Mouse (Mus musculus) small intestine, adult 2 months (tissue): ENCODE measurements around the gene Tnpo3. TPM values are rescaled to one million over a fixed set of nuclear protein-coding genes. Genes with fewer than 3 reads are reported as not detected.

Source experiments
- H3K27ac ChIP-seq: fragments of 200-500 bp; 2 replicates; pipeline ENCODE4 v1.5.1; 2012; ENCODE audit warnings: low read depth, low read length, control low read depth, inconsistent platforms; ENCODE audit not compliant: insufficient read depth
- H3K27me3 ChIP-seq: fragments of 200-500 bp; 2 replicates; pipeline ENCODE4 v1.6.1; 2012; ENCODE audit warnings: mild to moderate bottlenecking, moderate library complexity, low read length, inconsistent platforms; ENCODE audit not compliant: control insufficient read depth, insufficient read depth
- H3K36me3 ChIP-seq: fragments of 200-500 bp; 2 replicates; pipeline ENCODE4 v1.6.1; 2012; ENCODE audit warnings: mild to moderate bottlenecking, low read length, control low read depth, inconsistent platforms; ENCODE audit not compliant: control insufficient read depth, insufficient read depth
- H3K4me1 ChIP-seq: fragments of 200-500 bp; 2 replicates; pipeline ENCODE4 v1.6.1; 2012; ENCODE audit warnings: low read length, inconsistent platforms, mixed read lengths; ENCODE audit not compliant: control insufficient read depth, insufficient read depth, insufficient read length
- H3K4me3 ChIP-seq: fragments of 200-500 bp; 2 replicates; pipeline ENCODE4 v1.5.1; 2012; ENCODE audit warnings: low read depth, mild to moderate bottlenecking, control low read depth, inconsistent platforms, low read length, moderate library complexity
- CTCF ChIP-seq: fragments of 200-500 bp; IDR thresholded peaks from 2 replicates; pipeline ENCODE4 v1.5.1; 2012; ENCODE audit warnings: low read depth, mild to moderate bottlenecking, control low read depth, inconsistent platforms, low read length, moderate library complexity, mixed read lengths; ENCODE audit not compliant: insufficient replicate concordance, insufficient read length; ENCODE audit errors: extremely low read depth
- POLR2A ChIP-seq: fragments of 200-500 bp; IDR thresholded peaks from 2 replicates; pipeline ENCODE4 v1.6.1; 2012; ENCODE audit warnings: low read depth, mild to moderate bottlenecking, control low read depth, inconsistent platforms, low read length, moderate library complexity
- whole genome bisulfite sequencing: fragments of 180-500 bp; shearing (Covaris S2); methylation state at CpG from one replicate; pipeline ENCODE4 v1.1.7; 2018; 5-methylcytosine and 5-hydroxymethylcytosine counted together
- polyA plus RNA-seq: library from polyadenylated mRNA; depleted of rRNA; stranded (reverse); fragments of >200 nt; gene quantifications from 2 replicates; pipeline ENCODE4 v1.2.3, GENCODE M21; 2012

Gene Tnpo3
- polyA plus RNA-seq, 1 experiment = 16.9 TPM

GRCm38 (mm10) chr6:29513284-29513683, 96.4 kb downstream of the Tnpo3 start:
- WGBS = 2% methylated on average over 11 of the region's 11 CpGs
- TF ChIP-seq CTCF = no peak
- no peak for TF ChIP-seq POLR2A
- Histone ChIP-seq H3K36me3 (no peaks in the 10 kb centered on the region), H3K4me3 (peak overlapping the region; percentile 38), H3K27ac (no peak overlapping the region), H3K27me3 (0 out of 2 replicates have a peak, but pooled peaks cover under 1% of the 10 kb centered on the region), H3K4me1 (peaks cover 2% of the 10 kb centered on the region; the same call in 1 of the 2 replicates)

DNA sequence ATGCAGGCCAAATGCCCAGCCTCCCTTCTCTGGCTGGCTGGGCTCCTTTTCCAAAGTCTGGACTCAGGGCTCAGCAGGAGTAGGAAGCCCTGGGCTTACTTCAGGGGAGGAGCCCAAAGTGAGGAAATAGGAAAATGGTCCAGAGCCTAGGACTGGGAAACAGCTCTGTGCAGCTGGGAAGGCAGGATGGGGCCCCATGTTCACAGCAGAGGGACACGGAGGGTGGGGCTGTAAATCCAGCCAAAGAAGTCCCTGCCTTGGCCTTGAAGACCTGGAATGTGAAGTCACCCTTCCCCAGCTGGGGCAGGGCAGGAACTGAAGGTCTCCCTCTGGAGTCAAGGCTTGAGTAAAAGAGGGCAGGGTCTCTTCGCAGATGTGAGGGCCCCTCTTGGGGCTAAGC, 100.6 kb downstream of the Tnpo3 start:
- TF ChIP-seq POLR2A (no peak), CTCF (no peak)
- Histone ChIP-seq H3K27ac (no peak overlapping the region), H3K4me3 (no peak overlapping the region), H3K4me1 (peaks cover 9% of the 10 kb centered on the region), H3K27me3 (peaks cover 15% of the 10 kb centered on the region), H3K36me3 (no peaks in the 10 kb centered on the region)
- WGBS = 45% methylated on average over 2 of the region's 2 CpGs

GRCm38 (mm10) chr6:29507447-29508309, 102.0 kb downstream of the Tnpo3 start, which contains the start of gene Kcp:
Kcp (minus strand) TSS chr6:29507952.
- Histone ChIP-seq H3K36me3 (no peaks in the 10 kb centered on the region), H3K27ac (no peak within 1 kb of the TSS), H3K27me3 (peaks cover 15% of the 10 kb centered on the region), H3K4me1 (peaks cover 6% of the 10 kb centered on the region), H3K4me3 (peak within 1 kb of the TSS; percentile 62)
- WGBS = 2% methylated on average over 47 of the region's 47 CpGs
- TF ChIP-seq POLR2A (no peak), CTCF (no peak)

GRCm38 (mm10) chr6:29506834-29507233, 102.9 kb downstream of the Tnpo3 start:
- WGBS = 45% methylated on average over 8 of the region's 8 CpGs
- Histone ChIP-seq H3K27me3 (peaks cover 15% of the 10 kb centered on the region), H3K4me1 (peaks cover 6% of the 10 kb centered on the region), H3K27ac (no peak overlapping the region), H3K36me3 (no peaks in the 10 kb centered on the region), H3K4me3 (no peak overlapping the region)
- TF ChIP-seq POLR2A (no peak), CTCF (no peak)

DNA sequence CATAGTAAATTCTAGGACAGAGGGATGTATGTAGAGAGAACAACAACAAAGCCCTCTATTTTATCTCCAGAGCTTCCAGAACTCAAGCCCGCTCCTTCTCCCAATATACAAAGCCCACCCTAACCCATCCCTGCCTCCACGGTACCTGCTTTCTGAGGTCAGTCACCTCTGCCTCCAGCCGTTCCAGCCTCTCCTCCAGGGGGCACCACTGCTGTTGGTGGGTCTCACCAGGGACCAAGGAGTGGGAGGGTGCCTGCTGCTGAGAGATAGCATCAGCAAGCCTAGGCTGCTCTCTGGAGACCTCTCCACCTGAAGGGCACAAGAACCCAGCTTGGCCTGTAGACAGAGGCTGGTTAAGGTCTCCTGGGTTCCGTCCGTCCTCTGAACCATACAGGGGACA, 104.2 kb downstream of the Tnpo3 start:
- H3K36me3 ChIP-seq = no peaks in the 10 kb centered on the region
- H3K4me1 ChIP-seq = peaks cover 6% of the 10 kb centered on the region
- no peak overlapping the region for H3K27ac ChIP-seq
- TF ChIP-seq CTCF (no peak), POLR2A (no peak)
- peaks cover 15% of the 10 kb centered on the region for H3K27me3 ChIP-seq
- 83% methylated on average over 5 of the region's 5 CpGs for WGBS
- no peak overlapping the region for H3K4me3 ChIP-seq

- TF ChIP-seq POLR2A (no peak), CTCF (no peak)
- Histone ChIP-seq H3K36me3 (no peaks in the 10 kb centered on the region), H3K27me3 (no peaks in the 10 kb centered on the region; the same call in 1 of the 2 replicates), H3K27ac (no peak overlapping the region), H3K4me3 (no peak overlapping the region), H3K4me1 (no peaks in the 10 kb centered on the region)
- WGBS = 93% methylated on average over 1 of the region's 1 CpGs
Observed at GRCm38 (mm10) chr6:29501599-29501998, 108.1 kb downstream of the Tnpo3 start.

DNA sequence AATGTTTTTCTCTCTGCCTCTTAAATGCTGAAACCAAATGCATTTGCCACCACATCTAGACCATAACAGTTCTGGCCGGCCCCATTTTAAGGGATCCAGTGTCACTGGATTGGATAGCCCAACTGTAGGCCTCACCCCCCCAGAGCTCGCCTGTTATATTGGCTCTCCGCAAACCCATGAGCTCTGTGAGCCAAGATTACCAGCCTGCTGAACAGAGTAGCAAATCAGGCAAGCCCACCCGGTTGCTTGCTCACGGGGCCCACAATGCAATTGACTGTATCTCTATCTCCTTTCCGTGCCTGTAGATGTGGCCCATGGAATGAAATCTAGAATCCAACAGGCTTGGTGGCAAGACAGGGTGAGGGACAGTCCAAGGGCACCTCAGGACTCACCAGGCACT, 108.9 kb downstream of the Tnpo3 start:
- Histone ChIP-seq H3K36me3 (no peaks in the 10 kb centered on the region), H3K4me3 (no peak overlapping the region), H3K27ac (no peak overlapping the region), H3K27me3 (no peaks in the 10 kb centered on the region; the same call in 1 of the 2 replicates), H3K4me1 (no peaks in the 10 kb centered on the region)
- 89% methylated on average over 6 of the region's 6 CpGs for WGBS
- TF ChIP-seq POLR2A (no peak), CTCF (no peak)

DNA sequence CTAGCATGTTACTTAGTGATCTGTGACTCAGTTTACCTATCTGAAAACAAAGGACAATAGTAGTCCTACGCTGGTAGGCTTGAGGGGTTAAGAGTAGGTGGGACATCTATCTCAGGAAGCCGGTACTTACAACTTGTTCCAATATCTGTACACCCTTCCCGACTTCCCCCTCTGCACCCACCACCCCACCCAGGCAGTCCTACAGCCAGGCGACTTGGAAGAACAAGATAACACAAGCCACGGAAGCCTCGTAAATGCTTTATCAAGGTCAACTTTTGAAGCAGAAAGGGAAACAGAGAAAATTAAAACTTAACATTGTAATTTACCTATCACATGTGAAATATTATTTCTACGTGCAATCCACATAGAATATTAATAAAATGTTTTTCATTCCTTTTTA, 109.5 kb downstream of the Tnpo3 start:
- H3K4me1 ChIP-seq = no peaks in the 10 kb centered on the region
- no peaks in the 10 kb centered on the region for H3K36me3 ChIP-seq
- H3K4me3 ChIP-seq = no peak overlapping the region
- H3K27ac ChIP-seq = no peak overlapping the region
- 57% methylated on average over 7 of the region's 7 CpGs for WGBS
- H3K27me3 ChIP-seq = no peaks in the 10 kb centered on the region; the same call in 1 of the 2 replicates
- TF ChIP-seq CTCF (no peak), POLR2A (no peak)
